Mouse (Mus musculus) liver, postnatal 0 days (tissue): ENCODE results near the gene Cela1.

Experiments
- CTCF ChIP-seq: sonication (generic); IDR thresholded peaks from 2 replicates; pipeline ENCODE4 v1.5.1; 2016; ENCODE audit warnings: antibody characterized with exemption, low read depth
- EP300 ChIP-seq: IDR thresholded peaks from 2 replicates; pipeline ENCODE4 v1.6.1; 2016; ENCODE audit warnings: antibody characterized with exemption, low read depth, mild to moderate bottlenecking

- TF ChIP-seq CTCF (peak; percentile 45), EP300 (no peak)
Measured at GRCm38 (mm10) chr15:100676521-100676920, 11.2 kb downstream of the Cela1 start.
